Mouse (Mus musculus): Measurements from ENCODE around the gene Ankrd44. TPM values are rescaled to one million over a fixed set of nuclear protein-coding genes. Genes with fewer than 3 reads are reported as not detected.

Ankrd44 gene
- polyA plus RNA-seq, 1 experiment from 2014 or later, result 16.0 TPM

GRCm38 (mm10) chr1:54954856-54955255, 28.7 kb upstream of the Ankrd44 start:
- no peak for DNase-seq (ENCODE audit: low spot score)
- Histone ChIP-seq H3K27me3 (replicated peaks; ENCODE audit: control insufficient read depth, insufficient read depth, low read length) (no peaks in the 10 kb centered on the region), H3K4me3 (ENCODE audit: low read depth, low read length) (no peak overlapping the region), H3K4me2 (ENCODE audit: low read length) (no peak overlapping the region), H3K36me3 (ENCODE audit: control insufficient read depth, insufficient read depth, low read length) (no peaks in the 10 kb centered on the region), H3K9ac (ENCODE audit: low read length) (no peak overlapping the region), H3K4me1 (replicated peaks; ENCODE audit: control insufficient read depth, insufficient read depth, low read length) (no peaks in the 10 kb centered on the region), H3K27ac (ENCODE audit: low read depth) (no peak overlapping the region), H3K9me3 (ENCODE audit: control insufficient read depth, low read length) (no peaks in the 10 kb centered on the region)
- no peak for ATAC-seq (replicated peaks; ENCODE audit: low FRiP score, low TSS enrichment, low read depth)
- 83% methylated on average over 4 of the region's 4 CpGs for WGBS

GRCm38 (mm10) chr1:54944648-54945047, 18.5 kb upstream of the Ankrd44 start:
- DNase-seq (ENCODE audit: low spot score), result no peak
- 76% methylated on average over 3 of the region's 3 CpGs for WGBS

GRCm38 (mm10) chr1:54935466-54935865, 9.3 kb upstream of the Ankrd44 start:
- Histone ChIP-seq H3K9me3 (ENCODE audit: control insufficient read depth, low read length) (no peaks in the 10 kb centered on the region), H3K4me1 (replicated peaks; ENCODE audit: control insufficient read depth, insufficient read depth, low read length) (no peaks in the 10 kb centered on the region), H3K36me3 (ENCODE audit: control insufficient read depth, insufficient read depth, low read length) (no peaks in the 10 kb centered on the region), H3K9ac (ENCODE audit: low read length) (no peak overlapping the region), H3K4me2 (ENCODE audit: low read length) (no peak overlapping the region), H3K4me3 (ENCODE audit: low read depth, low read length) (no peak overlapping the region), H3K27ac (ENCODE audit: low read depth) (no peak overlapping the region), H3K27me3 (replicated peaks; ENCODE audit: control insufficient read depth, insufficient read depth, low read length) (no peaks in the 10 kb centered on the region)
- WGBS, result 88% methylated on average over 3 of the region's 3 CpGs
- no peak for DNase-seq (ENCODE audit: low spot score)
- ATAC-seq (replicated peaks; ENCODE audit: low FRiP score, low TSS enrichment, low read depth), result no peak

More at GRCm38 (mm10) chr1:54944648-54945047, 18.5 kb upstream of the Ankrd44 start:
- Histone ChIP-seq H3K9ac (ENCODE audit: low read length) (no peak overlapping the region), H3K27ac (ENCODE audit: low read depth) (no peak overlapping the region), H3K4me2 (ENCODE audit: low read length) (no peak overlapping the region), H3K36me3 (ENCODE audit: control insufficient read depth, insufficient read depth, low read length) (no peaks in the 10 kb centered on the region), H3K4me3 (ENCODE audit: low read depth, low read length) (no peak overlapping the region), H3K27me3 (replicated peaks; ENCODE audit: control insufficient read depth, insufficient read depth, low read length) (no peaks in the 10 kb centered on the region), H3K4me1 (replicated peaks; ENCODE audit: control insufficient read depth, insufficient read depth, low read length) (no peaks in the 10 kb centered on the region), H3K9me3 (ENCODE audit: control insufficient read depth, low read length) (no peaks in the 10 kb centered on the region)
- ATAC-seq (replicated peaks; ENCODE audit: low FRiP score, low TSS enrichment, low read depth), result no peak

GRCm38 (mm10) chr1:54934911-54935310, 8.7 kb upstream of the Ankrd44 start:
- H3K27me3 ChIP-seq (replicated peaks; ENCODE audit: control insufficient read depth, insufficient read depth, low read length), result no peaks in the 10 kb centered on the region
- no peak for ATAC-seq (replicated peaks; ENCODE audit: low FRiP score, low TSS enrichment, low read depth)
- H3K9me3 ChIP-seq (ENCODE audit: control insufficient read depth, low read length), result no peaks in the 10 kb centered on the region
- H3K4me2 ChIP-seq (ENCODE audit: low read length), result no peak overlapping the region
- no peaks in the 10 kb centered on the region for H3K4me1 ChIP-seq (replicated peaks; ENCODE audit: control insufficient read depth, insufficient read depth, low read length)
- no peak overlapping the region for H3K4me3 ChIP-seq (ENCODE audit: low read depth, low read length)
- no peak overlapping the region for H3K9ac ChIP-seq (ENCODE audit: low read length)
- no peaks in the 10 kb centered on the region for H3K36me3 ChIP-seq (ENCODE audit: control insufficient read depth, insufficient read depth, low read length)
- no peak overlapping the region for H3K27ac ChIP-seq (ENCODE audit: low read depth)
- DNase-seq (ENCODE audit: low spot score), result no peak
- 69% methylated on average over 2 of the region's 2 CpGs for WGBS

GRCm38 (mm10) chr1:54933646-54934045, 7.5 kb upstream of the Ankrd44 start:
- Histone ChIP-seq H3K4me3 (ENCODE audit: low read depth, low read length) (no peak overlapping the region), H3K9me3 (ENCODE audit: control insufficient read depth, low read length) (no peaks in the 10 kb centered on the region), H3K36me3 (ENCODE audit: control insufficient read depth, insufficient read depth, low read length) (no peaks in the 10 kb centered on the region), H3K4me2 (ENCODE audit: low read length) (no peak overlapping the region), H3K9ac (ENCODE audit: low read length) (no peak overlapping the region), H3K27me3 (replicated peaks; ENCODE audit: control insufficient read depth, insufficient read depth, low read length) (no peaks in the 10 kb centered on the region), H3K4me1 (replicated peaks; ENCODE audit: control insufficient read depth, insufficient read depth, low read length) (no peaks in the 10 kb centered on the region), H3K27ac (ENCODE audit: low read depth) (no peak overlapping the region)
- DNase-seq (ENCODE audit: low spot score) (no peak), ATAC-seq (replicated peaks; ENCODE audit: low FRiP score, low TSS enrichment, low read depth) (no peak)
- 85% methylated on average over 5 of the region's 5 CpGs for WGBS

- no peak overlapping the region for H3K9ac ChIP-seq (ENCODE audit: low read length)
- H3K4me3 ChIP-seq (ENCODE audit: low read depth, low read length), result no peak overlapping the region
- H3K4me1 ChIP-seq (replicated peaks; ENCODE audit: control insufficient read depth, insufficient read depth, low read length), result no peaks in the 10 kb centered on the region
- no peaks in the 10 kb centered on the region for H3K27me3 ChIP-seq (replicated peaks; ENCODE audit: control insufficient read depth, insufficient read depth, low read length)
- 87% methylated on average over 1 of the region's 1 CpGs for WGBS
- H3K4me2 ChIP-seq (ENCODE audit: low read length), result no peak overlapping the region
- H3K27ac ChIP-seq (ENCODE audit: low read depth), result no peak overlapping the region
- no peaks in the 10 kb centered on the region for H3K9me3 ChIP-seq (ENCODE audit: control insufficient read depth, low read length)
- no peak for ATAC-seq (replicated peaks; ENCODE audit: low FRiP score, low TSS enrichment, low read depth)
- no peak for DNase-seq (ENCODE audit: low spot score)
- H3K36me3 ChIP-seq (ENCODE audit: control insufficient read depth, insufficient read depth, low read length), result no peaks in the 10 kb centered on the region
Measured at GRCm38 (mm10) chr1:54932456-54933115, 6.4 kb upstream of the Ankrd44 start.

GRCm38 (mm10) chr1:54931231-54931630, 5.0 kb upstream of the Ankrd44 start:
- Histone ChIP-seq H3K36me3 (ENCODE audit: control insufficient read depth, insufficient read depth, low read length) (no peaks in the 10 kb centered on the region), H3K4me3 (ENCODE audit: low read depth, low read length) (no peak overlapping the region), H3K9ac (ENCODE audit: low read length) (no peak overlapping the region), H3K27ac (ENCODE audit: low read depth) (no peak overlapping the region), H3K27me3 (replicated peaks; ENCODE audit: control insufficient read depth, insufficient read depth, low read length) (no peaks in the 10 kb centered on the region), H3K4me1 (replicated peaks; ENCODE audit: control insufficient read depth, insufficient read depth, low read length) (no peaks in the 10 kb centered on the region), H3K9me3 (ENCODE audit: control insufficient read depth, low read length) (no peaks in the 10 kb centered on the region), H3K4me2 (ENCODE audit: low read length) (no peak overlapping the region)
- ATAC-seq (replicated peaks; ENCODE audit: low FRiP score, low TSS enrichment, low read depth) (no peak), DNase-seq (ENCODE audit: low spot score) (no peak)
- WGBS, result 69% methylated on average over 5 of the region's 5 CpGs

GRCm38 (mm10) chr1:54930670-54931200, 4.5 kb upstream of the Ankrd44 start:
- H3K9ac ChIP-seq (ENCODE audit: low read length), result no peak overlapping the region
- 52% methylated on average over 8 of the region's 8 CpGs for WGBS

GRCm38 (mm10) chr1:54925451-54925934, 694 bp downstream of the Ankrd44 start:
- no peaks in the 10 kb centered on the region for H3K36me3 ChIP-seq (ENCODE audit: control insufficient read depth, insufficient read depth, low read length)
- H3K27me3 ChIP-seq (replicated peaks; ENCODE audit: control insufficient read depth, insufficient read depth, low read length), result no peaks in the 10 kb centered on the region
- peak overlapping the region; percentile 75 for H3K27ac ChIP-seq (ENCODE audit: low read depth)
- peak overlapping the region; percentile 87 for H3K4me3 ChIP-seq (ENCODE audit: low read depth, low read length)
- ATAC-seq (replicated peaks; ENCODE audit: low FRiP score, low TSS enrichment, low read depth), result peak; percentile 13
- no peaks in the 10 kb centered on the region for H3K9me3 ChIP-seq (ENCODE audit: control insufficient read depth, low read length)
- H3K4me2 ChIP-seq (ENCODE audit: low read length), result peak overlapping the region; percentile 83
- peak overlapping the region; percentile 78 for H3K9ac ChIP-seq (ENCODE audit: low read length)
- DNase-seq (ENCODE audit: low spot score), result peak; percentile 82
- H3K4me1 ChIP-seq (replicated peaks; ENCODE audit: control insufficient read depth, insufficient read depth, low read length), result 0 out of 2 replicates have a peak, but pooled peaks cover 4% of the 10 kb centered on the region
- 1% methylated on average over 21 of the region's 30 CpGs for WGBS

More at GRCm38 (mm10) chr1:54930670-54931200, 4.5 kb upstream of the Ankrd44 start:
- H3K4me1 ChIP-seq (replicated peaks; ENCODE audit: control insufficient read depth, insufficient read depth, low read length), result no peaks in the 10 kb centered on the region
- H3K4me2 ChIP-seq (ENCODE audit: low read length), result no peak overlapping the region
- H3K36me3 ChIP-seq (ENCODE audit: control insufficient read depth, insufficient read depth, low read length), result no peaks in the 10 kb centered on the region
- H3K4me3 ChIP-seq (ENCODE audit: low read depth, low read length), result no peak overlapping the region
- ATAC-seq (replicated peaks; ENCODE audit: low FRiP score, low TSS enrichment, low read depth), result no peak
- H3K27me3 ChIP-seq (replicated peaks; ENCODE audit: control insufficient read depth, insufficient read depth, low read length), result no peaks in the 10 kb centered on the region
- H3K9me3 ChIP-seq (ENCODE audit: control insufficient read depth, low read length), result no peaks in the 10 kb centered on the region
- no peak for DNase-seq (ENCODE audit: low spot score)
- no peak overlapping the region for H3K27ac ChIP-seq (ENCODE audit: low read depth)
